In the genomic region with DNA sequence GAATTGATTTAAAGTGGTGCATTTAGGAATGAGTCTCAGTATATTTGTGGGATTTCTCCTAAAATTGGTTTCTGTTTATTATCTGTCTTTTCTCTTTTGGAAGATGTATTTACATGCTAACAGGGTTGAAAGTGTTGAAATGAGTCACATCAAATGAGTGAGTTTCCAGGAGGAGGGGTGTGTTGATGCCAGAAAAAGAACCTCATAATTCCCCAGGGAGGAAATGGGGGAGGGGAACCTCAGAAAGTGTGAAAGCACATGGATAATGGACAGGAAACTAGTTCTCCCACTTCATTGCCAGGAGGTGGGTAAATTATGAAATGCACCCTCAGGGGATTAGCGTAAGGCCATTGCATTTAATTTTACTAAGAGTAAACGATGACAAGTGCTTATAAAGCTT, we compare ENCODE assay signal across 12 mouse cellular contexts. TPM values are rescaled to one million over a fixed set of nuclear protein-coding genes. Genes with fewer than 3 reads are reported as not detected.
DNase-seq lines count a peak whose midpoint lies in the region; TF ChIP-seq lines count a peak whose summit lies in the region.
"Had no signal": no experiment of that assay in that cellular context is flagged by ENCODE, and none has a peak within 500 bp of the region (broad histone marks: within the 10 kb centered on the region; RNA-seq: fewer than 3 reads in every experiment).

No protein-coding gene starts in this region.

- peak; percentile 16 to 70 for DNase-seq in frontal cortex, adult 2 months (ENCODE audit: extremely low spot score in 1 of 2, low spot score in 1 of 2)
- no peak for DNase-seq in frontal cortex, postnatal 14 days (ENCODE audit: low spot score in 2 of 2)
- peak; percentile 2 to 24 for DNase-seq in left cerebral cortex, adult 9 months (ENCODE audit: low spot score in 2 of 2)
- DNase-seq in left cerebral cortex, postnatal 4 days = no peak
- DNase-seq in brain, embryonic 14.5 days (ENCODE audit: low read depth) = peak; percentile 69
- peak; percentile 44 for DNase-seq in mesoderm, embryonic 11.5 days (ENCODE audit: low read depth, low spot score)
- DNase-seq in urinary bladder, postnatal 36 days (ENCODE audit: low spot score in 2 of 2) = no peak
- DNase-seq: gastrocnemius, adult 2 months had no signal

- no peak for TF ChIP-seq POLR2A in brain, embryonic 14.5 days (IDR thresholded peaks at IDR 0.05; ENCODE audit: borderline replicate concordance, extremely low read depth, insufficient read depth, insufficient read length, poor library complexity, severe bottlenecking)

- intact Hi-C loops in left cerebral cortex, postnatal 4 days (cut with DNase I) = no loop called here

- TF ChIP-seq CTCF in brain, embryonic 14.5 days (IDR thresholded peaks at IDR 0.05; ENCODE audit: borderline replicate concordance, extremely low read depth, insufficient read depth, insufficient read length) = no peak

RNA-seq across cellular contexts. Expression of gene Capn13, which starts 16.7 kb away (rescaled TPM):
- not detected in 2 replicates for polyA plus RNA-seq in frontal cortex, adult 2 months (2012; rRNA removed)
- not detected for total RNA-seq in left cerebral cortex, postnatal 4 days (2021)
- not detected in 2 replicates for polyA plus RNA-seq in brain, embryonic 14.5 days (2012; rRNA removed)
- total RNA-seq: common myeloid progenitor, adult 5-6 weeks; gastrocnemius, adult 2 months; left cerebral cortex, adult 2 months had no signal
- polyA plus RNA-seq: hindbrain, embryonic 13.5 days; lung, embryonic 16.5 days had no signal

Comparison
In these comparisons a context has a peak if more than half of its experiments do, and no peak if none do; other contexts are left out.
1. DNase-seq: peak in frontal cortex, adult 2 months (2 of 2), left cerebral cortex, adult 9 months (2 of 2), brain, embryonic 14.5 days (single experiment) and mesoderm, embryonic 11.5 days (single experiment); none in frontal cortex, postnatal 14 days (0 of 2), left cerebral cortex, postnatal 4 days (single experiment) and urinary bladder, postnatal 36 days (0 of 2).